Mouse (Mus musculus) liver, embryonic 14.5 days (tissue): ENCODE data around the gene Kcnj15.

ENCODE experiments used
- CTCF ChIP-seq: IDR thresholded peaks from 2 replicates; pipeline ENCODE4 v1.5.1; 2016; ENCODE audit warnings: antibody characterized with exemption, low read depth, control low read depth
- EP300 ChIP-seq: IDR thresholded peaks from 2 replicates; pipeline ENCODE4 v1.6.1; 2016; ENCODE audit warnings: antibody characterized with exemption, low read depth

DNA sequence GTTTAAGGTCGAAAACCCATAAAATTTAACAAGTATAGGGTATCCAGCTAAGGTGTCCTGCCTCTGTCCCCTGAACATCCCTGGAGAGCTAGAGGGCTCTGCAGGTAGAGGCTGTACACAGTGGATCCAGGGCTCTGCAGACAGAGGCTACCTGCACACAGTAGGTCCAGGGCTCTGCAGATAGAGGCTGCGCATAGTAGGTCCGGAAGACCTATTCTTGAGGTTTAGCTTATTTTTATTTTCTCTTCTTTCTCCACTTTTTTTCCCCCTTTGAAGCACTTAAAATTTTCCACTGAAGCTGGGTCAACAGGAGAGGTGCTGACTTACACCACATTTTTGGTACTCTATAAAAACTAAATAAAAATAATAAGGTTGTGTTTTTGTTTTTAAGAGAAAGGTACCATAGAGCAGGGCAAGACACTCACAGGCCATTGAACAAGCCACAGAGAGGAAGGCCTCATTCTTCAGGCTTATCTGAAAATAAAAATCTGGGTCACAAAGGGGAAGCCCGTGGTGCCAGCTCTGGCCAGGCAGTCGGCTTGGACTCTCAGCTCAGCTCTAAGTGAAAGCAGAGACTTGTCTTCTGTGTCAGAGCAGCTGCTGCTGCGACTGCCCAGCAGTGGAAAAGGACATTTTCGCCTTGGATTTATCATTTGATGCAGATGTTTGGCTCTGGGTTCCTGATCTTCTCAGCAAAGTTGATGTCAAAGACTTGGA, 18.0 kb upstream of the Kcnj15 start:
- TF ChIP-seq CTCF (no peak), EP300 (no peak)
